Mouse (Mus musculus) CH12F3 (cell line): ENCODE measurements around the gene Anapc1.

Source experiments
- in situ Hi-C: fragments of 300-500 bp; cut with MboI; formaldehyde crosslinking; loops from 2 replicates; pipeline ENCODE4 v1.14.3; 2020; ENCODE audit warnings: low sequenced_read_pairs

The Anapc1 gene

DNA sequence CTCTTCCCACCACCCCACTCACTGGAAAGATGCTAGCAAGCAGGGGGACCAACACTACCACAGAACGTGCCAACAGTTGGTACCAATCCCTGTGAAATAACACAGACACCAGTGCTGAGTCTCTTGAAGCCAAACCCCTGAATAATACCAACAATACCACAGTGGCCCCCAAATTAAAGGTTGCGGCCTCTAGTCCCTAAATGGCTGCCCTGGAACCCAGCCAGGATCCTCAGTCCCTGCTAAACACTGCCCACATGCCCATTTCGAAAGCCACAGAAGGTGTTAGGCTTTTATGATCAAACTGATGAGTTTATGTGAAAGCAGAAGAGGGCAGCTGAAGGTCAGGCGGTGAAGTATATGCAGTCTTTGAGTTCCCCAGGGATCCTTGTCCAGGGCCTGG lies 116.2 kb downstream of the Anapc1 start:
- in situ Hi-C loops = loop anchor here (10.0 kb wide), 2 partner anchors 686 to 716 kb away; no protein-coding TSS in a partner anchor

DNA sequence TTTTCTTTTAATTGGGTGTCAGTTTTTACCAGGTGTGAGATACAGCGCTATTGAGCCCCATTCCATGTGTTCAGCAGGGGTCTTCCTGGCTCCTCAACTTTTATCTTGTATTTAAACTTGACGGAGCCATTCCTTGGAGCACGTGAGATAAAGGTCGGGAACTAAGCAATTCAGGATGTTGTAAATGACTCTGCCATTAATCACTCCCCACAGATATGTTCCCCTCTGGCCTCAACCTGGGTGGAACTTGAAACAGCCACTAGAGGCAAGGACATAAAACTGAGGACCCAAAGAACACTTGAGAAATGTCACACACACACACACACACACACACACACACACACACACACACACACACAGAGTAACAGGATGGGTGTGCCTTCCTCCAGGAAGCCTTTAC lies 118.7 kb downstream of the Anapc1 start:
- in situ Hi-C loops = no loop called here

DNA sequence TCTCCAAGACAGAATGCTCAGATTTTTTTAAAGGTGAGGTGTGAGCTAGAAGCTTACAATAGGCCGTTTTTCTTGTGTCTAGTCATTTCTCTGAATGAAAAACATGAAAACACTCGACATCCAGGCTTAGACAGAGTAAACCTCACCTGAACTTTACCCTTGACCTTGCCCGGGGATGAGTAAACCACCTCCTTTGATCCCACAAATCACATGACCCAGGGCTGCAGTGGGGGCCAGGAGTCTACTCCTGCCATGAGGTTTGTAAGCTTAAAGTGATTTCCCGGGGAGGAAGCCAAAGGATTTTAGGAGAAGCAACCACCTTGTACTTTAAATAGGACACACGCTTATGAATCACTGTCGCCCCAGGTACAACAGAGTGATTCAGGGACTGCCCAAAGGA lies 119.2 kb downstream of the Anapc1 start:
- in situ Hi-C loops = no loop called here

DNA sequence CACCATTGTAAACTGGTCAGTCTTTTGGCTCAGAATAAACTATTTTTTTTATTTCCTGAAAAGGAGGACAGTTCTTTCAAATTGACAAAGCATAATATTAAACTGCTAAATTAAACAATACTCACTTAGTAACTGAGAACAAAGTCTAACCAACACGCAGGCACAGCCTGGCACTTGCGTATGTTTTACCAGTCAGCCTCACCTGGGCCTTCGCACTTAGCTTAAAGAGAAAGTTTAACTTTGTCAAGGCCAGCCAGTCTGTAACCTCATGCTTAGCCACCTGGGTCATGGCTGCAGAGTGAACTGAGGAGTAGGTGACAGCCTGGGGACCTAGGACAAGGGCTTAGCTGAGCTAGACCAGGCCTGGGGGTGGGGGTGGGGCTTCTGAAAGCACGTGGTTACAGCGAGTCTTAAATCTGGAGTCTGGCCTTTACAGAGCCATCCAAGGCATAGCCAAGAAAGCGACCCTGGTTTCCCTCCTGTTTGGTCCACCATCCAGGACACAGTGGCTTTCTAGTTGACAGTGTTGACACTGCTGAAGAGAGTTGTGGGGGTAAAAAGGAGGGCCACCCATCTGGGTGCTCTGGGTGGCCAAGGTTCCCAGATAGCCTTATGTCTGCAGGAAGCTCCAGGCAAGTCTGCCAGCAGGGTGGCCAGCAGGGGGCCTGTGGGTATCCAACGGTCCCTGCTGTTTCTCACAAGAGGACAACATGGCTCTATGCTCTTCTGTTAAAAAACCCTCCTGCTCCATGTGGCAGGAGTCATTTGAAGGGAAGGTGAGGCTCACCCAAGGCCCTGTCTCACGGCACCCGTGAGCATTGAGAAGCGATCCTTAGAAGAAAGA lies 120.7 kb downstream of the Anapc1 start:
- in situ Hi-C loops = no loop called here

DNA sequence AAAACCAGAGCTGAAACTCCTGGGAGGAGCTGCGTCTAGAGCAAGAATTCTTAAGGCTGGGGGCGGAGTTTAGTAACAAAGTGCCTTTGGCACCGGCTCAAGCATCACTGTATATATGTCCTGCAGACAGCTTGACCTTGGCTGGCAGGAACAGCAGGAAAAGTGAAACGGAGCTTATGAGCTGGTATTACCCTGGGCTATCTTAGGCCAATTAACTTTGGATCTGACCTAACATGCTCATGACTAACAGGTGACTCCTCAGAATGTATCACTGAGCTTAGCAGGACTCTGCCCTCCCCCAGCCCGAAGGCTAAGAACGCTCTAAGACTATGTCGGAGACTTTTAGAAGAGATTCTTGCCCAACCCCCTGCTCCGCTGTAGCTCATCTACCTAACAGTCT lies 121.3 kb downstream of the Anapc1 start:
- in situ Hi-C loops = no loop called here

DNA sequence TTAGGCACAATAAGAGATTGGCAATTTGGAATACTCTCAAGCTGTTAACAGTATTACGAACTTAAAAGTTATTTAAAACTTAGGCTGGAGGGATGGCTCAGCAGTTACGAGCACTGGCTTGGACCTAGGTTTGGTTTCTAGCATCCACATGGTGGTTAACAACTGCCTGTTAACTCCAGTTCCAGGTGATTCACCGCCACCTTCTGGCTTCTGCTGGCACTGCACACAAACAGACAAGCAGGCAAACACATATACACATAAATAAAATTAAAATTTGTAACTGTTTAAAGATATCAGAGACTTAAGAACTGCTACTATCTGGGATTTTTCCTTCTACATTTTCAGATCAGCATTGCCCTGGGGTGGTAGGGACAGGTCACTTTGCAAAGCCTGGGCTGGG lies 123.0 kb downstream of the Anapc1 start:
- in situ Hi-C loops = no loop called here
